In the genomic region with DNA sequence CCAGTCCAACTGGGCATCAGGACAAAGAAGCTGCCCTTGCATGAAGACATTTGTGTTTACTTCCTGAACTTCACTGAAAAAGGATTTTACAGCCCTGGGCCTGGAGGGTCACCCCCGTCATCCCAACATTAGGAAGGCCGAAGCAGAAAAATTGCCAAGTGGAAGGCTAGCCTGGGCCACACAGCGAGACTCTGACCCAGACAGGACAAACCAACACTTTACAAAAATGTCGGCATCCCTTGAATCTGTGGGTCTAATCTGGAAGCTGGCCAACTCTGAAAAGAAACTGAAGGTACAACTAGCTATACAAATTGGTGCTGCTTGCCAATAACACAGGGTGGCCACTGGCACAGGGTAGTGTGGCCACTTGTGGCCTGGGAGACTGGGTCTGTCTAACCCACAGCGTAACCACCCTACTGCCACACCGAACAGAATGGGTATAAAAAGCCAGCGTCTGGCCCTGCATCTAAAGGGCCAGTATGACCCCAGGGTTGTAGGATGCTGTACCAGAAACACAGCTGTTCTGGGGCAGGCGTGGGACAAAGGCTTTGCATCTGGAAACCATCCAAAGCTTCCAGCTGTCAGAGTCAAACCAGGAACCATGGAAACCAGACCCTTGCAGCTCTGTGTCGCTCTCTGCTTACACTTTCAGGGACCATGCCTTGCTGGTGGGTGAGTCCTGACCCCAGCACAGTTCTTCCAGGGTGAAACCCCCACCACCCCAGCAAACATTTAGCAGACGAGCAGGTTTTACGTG, we compare ENCODE assay signal across 1 mouse cellular context.
TF ChIP-seq lines count a peak whose summit lies in the region.

No protein-coding gene starts in this region.

TF ChIP-seq in MEL, 35 proteins besides CTCF, POLR2A, EP300 and RAD21:
- TF ChIP-seq ZC3H11A (IDR thresholded peaks at IDR 0.05; ENCODE audit: low read depth, low read length) (no peak), TBP (IDR thresholded peaks at IDR 0.05; ENCODE audit: low read depth, low read length) (no peak), ZKSCAN1 (IDR thresholded peaks at IDR 0.05; ENCODE audit: low read depth, low read length) (no peak), RCOR1 (IDR thresholded peaks at IDR 0.05; ENCODE audit: low read depth, low read length) (no peak), MAFK (IDR thresholded peaks at IDR 0.05; ENCODE audit: borderline replicate concordance, low read depth, low read length) (no peak), ZMIZ1 (IDR thresholded peaks at IDR 0.05; ENCODE audit: low read depth, low read length) (no peak), TCF12 (IDR thresholded peaks at IDR 0.05; ENCODE audit: low read depth, low read length) (no peak), MEF2A (IDR thresholded peaks at IDR 0.05; ENCODE audit: extremely low read depth, insufficient replicate concordance, low read depth, low read length, poor library complexity, severe bottlenecking) (no peak), POLR2AphosphoS5 (IDR thresholded peaks at IDR 0.05; ENCODE audit: borderline replicate concordance, low read depth, low read length) (no peak), ZNF384 (IDR thresholded peaks at IDR 0.05; ENCODE audit: low read depth, low read length) (no peak), NRF1 (IDR thresholded peaks at IDR 0.05; ENCODE audit: insufficient read depth, low read depth, low read length, poor library complexity, severe bottlenecking) (no peak), ETS1 (IDR thresholded peaks at IDR 0.05; ENCODE audit: low read depth, low read length) (no peak), KAT2A (conservative IDR thresholded peaks at IDR 0.05; ENCODE audit: low read depth, low read length) (no peak)
